Mouse (Mus musculus): ENCODE measurements around the gene Bmi1.
A peak's percentile ranks its signal among the peaks of the same experiment; 100 is the strongest.

Bmi1 gene

DNA sequence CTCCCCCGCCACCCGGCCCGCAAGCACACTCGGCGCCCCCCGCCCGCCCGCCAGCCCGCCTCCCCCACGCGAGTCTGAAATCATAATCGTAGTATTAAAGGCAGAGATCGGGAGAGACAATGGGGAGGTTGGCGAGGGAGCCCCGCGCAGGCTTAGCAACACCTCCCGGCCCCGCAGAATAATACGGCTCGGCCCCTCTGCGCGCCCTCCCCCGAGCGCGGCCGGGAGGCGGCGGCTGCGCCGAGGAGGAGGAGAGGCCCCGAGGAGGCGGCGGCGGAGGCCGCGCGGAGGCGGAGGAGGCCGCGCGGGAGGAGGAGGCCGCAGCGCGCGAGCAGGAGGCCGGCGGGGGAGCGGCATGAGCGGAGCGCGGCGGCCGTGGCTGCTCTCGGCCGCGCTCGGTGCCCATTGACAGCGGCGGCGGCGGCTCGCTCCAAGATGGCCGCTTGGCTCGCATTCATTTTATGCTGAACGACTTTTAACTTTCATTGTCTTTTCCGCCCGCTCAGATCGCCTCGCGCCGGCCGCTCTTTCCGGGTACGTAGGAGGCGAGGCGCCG, at the start of gene Bmi1:
Gene Bmi1, plus strand, starts transcription at position 83 of the 556 bp plus-strand sequence.
- DNase-seq (ENCODE audit: low spot score in 2 of 2), result peak; percentile 65 to 71

DNA sequence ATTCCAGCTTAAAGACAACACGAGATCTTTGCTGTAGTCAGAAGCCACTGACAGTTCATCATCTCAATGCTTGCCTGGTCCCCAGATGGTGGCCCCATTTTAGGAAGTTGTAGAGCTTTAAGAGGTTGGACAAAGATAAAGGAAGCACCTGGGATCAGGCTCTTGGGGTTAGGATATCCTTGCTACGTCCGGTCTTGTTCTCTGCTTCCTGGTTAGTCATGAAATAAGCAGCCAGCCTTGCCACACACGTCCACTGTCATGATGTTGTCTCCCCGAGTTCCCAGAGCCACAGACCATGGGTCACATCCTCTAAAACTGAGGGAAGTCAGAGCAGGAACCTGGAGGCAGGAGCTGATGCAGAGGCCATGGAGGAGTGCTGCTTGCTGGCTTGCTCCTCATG, 46.3 kb upstream of the Bmi1 start:
- no peak for DNase-seq (ENCODE audit: low spot score in 2 of 2)

DNA sequence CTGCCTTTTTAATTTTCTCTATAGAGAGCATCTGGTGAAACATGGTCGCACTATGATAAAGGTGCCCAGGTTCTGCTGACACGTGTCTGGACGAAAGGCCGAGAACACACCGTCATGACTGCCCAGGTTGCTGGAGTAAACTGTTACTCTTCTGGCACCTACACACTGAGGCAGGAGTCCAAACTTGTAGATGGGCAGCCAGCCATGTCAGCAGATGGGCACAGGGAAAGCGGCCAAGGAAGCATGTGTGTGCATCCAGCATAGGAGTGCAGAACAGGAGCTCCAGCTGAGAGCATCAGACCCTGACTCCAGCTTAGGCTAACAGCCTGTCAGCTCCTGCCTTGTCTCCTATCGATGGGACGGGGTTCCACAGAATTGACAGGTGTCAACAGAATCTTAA, 41.8 kb upstream of the Bmi1 start:
- peak in 1 of 2 experiments; percentile 35 for DNase-seq (ENCODE audit: low spot score in 2 of 2)

DNA sequence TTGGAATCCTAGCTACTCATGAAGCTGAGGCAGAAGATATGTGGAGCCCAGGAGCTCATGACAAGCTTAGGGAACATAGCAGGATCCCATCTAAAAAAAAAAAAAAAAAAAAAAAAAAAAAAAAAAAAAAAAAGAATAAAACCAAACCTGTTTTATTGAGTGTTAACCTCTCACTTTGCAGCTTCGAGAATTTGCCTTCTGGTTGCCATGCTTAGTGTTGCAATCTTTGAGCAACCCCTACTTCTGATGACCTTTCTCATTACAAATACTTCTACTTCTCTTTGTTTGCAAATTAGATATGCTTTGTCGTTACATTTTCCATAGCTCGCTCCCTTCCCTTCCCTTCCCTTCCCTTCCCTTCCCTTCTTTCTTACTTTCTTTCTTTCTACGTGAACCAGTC, 28.3 kb upstream of the Bmi1 start:
- no peak for DNase-seq (ENCODE audit: low spot score in 2 of 2)

DNA sequence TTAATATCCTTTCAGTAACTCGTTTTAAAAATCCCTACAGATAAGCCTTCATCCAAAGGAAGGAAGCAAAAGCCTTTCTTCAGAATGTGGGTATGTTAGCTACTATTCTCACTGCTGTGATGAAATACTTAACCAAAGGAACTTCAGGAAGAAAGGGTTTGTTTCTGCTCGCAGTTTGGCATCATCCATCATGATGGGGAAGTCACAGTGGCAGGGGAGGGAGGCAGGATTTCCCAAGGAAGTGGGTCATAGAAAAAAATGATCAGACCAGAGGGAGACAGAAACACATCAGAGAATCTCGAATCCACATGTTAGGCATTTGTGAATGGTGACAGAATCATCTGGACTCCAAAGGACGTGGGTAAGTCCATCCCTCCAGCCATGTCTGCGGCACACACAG, 22.0 kb upstream of the Bmi1 start:
- DNase-seq (ENCODE audit: low spot score in 2 of 2), result no peak

DNA sequence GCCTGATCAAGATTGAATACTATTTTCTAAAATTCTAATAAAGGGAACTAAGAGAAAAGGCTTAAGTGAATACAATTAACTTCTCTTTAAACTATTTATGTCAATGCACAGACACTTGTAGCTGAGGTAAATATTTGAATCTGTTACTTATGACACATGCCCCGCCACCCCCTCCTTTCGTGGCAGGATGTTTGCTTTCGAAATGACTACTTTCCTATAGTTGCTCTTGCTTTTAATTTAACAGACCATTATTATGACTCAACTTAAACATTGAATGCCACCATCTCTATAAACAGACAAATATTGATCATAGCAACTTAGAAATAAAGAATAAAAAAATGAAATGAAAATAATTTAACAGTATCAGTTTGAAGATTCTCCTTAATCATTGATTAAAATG, 12.8 kb upstream of the Bmi1 start:
- DNase-seq (ENCODE audit: low spot score in 2 of 2), result no peak

DNA sequence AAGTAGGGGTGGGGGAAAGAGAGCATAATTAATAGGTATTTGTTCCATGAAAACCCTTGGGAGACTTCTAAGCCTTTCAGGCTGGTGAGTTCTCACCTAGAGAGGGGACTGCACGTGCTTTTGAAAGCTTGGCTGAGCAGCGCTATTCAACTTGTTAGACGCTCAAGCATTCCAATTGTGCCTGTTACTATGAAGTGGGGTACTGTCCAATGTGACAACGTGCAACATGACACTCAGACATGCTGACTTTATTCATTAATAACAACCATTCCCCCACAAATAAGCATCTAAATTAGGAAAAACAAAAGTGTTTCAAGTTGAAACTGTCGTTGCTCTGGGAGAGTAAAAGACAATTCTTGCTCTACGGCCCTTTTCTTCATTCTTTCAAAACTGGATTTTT, 5.8 kb upstream of the Bmi1 start:
- no peak for DNase-seq (ENCODE audit: low spot score in 2 of 2)

DNA sequence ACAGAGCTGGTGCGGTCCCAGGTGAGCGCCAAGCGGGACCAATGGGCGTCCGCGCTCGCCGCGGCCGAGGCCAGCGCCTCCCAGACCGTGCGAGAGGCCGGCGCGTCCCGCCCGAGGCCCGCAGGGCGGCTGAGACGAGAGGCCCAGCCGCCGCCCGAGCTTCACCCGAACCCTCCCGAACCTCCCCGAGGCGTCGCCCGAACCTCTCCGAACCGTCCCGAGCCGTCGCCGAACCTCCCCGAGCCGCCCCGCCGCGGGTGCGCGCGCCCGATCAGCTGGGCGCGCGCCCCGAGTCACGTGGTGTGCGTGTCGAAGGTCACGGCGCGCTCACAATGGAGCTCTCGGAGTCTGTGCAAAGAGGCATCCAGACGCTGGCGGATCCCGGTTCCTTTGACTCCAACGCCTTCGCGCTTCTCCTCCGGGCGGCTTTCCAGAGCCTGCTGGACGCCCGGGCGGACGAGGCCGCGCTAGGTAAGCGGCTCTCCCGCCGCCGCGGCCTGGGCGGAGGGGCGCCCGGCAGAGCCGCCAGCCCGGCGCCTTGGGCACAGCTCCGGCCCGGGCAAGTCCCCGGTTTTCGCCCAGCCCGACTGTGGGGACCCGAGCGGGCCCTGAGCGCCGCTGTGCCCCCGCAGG, 4.6 kb upstream of the Bmi1 start, which contains the start of gene Commd3:
Gene Commd3, plus strand, starts transcription at position 252 of the 633 bp plus-strand sequence.
- peak; percentile 94 for DNase-seq (ENCODE audit: low spot score in 2 of 2)

DNA sequence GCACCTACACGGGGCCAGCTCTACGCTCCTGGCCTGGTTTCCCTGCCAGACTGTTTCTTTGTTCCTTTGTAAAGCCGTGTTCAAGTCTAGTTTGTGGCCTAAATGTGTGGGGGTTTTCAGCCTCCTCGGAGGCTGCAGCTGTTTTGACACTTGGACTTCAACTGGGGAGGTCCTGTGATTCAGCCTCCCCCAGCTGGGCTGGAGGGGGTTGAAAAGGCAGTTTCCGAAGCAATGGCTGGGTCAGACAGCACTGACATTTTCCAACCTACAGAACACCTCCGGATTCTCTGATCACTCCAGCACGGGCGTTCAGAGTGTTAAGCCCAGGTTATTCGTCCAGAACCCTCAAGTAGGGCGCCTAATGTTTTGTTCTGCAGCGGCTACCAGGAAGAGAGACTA, 4.1 kb upstream of the Bmi1 start:
- DNase-seq (ENCODE audit: low spot score in 2 of 2), result peak in 1 of 2 experiments; percentile 22

DNA sequence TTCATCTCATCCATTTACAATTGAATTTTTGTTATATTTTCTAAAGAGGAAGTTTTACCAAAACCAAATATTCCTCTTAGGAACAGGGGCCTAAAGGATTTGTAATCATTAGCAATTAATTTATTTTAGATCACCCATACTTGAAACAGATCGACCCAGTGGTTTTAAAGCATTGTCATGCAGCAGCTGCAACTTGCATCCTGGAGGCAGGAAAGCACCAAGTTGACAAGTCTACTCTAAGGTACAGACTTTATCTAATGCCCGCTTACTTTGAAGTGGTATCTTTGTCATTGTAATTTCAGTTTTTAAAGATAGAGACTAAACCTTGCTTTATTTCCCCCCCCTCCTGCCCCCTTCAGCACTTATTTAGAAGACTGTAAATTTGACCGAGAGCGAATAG, 3.1 kb upstream of the Bmi1 start:
- DNase-seq (ENCODE audit: low spot score in 2 of 2), result no peak

DNA sequence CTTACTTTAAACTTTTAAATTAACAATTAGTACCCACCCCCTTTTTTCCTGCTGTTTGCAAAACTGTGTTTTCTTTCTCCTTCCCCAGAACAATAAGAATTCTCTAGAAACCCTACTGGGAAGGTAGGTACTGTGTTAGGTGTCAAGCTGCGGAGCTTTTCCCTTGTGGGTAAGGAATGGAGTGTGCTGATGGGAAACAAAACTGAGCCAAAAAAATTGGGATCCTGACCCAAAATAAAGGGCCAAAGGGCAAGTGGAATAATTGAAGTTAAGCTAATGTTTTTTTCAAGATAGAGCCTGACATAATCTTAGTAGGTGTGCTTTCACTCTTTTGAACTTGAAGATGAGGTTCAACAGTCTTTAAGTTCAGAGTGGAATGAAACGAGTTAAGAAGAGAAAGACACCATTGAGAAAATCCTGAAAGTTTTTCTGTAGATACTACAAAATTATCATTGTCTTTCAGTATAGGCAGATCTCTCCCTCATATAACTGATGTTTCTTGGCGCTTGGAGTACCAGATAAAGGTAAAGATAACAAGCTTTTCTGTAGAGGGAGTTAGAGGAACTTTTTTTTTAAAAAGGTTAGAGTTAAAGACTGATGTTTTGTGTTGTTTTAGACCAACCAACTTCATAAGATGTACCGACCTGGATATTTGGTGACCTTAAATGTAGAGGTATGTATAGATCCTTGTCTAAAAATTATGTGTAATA, 2.5 kb upstream of the Bmi1 start:
- DNase-seq (ENCODE audit: low spot score in 2 of 2), result no peak

DNA sequence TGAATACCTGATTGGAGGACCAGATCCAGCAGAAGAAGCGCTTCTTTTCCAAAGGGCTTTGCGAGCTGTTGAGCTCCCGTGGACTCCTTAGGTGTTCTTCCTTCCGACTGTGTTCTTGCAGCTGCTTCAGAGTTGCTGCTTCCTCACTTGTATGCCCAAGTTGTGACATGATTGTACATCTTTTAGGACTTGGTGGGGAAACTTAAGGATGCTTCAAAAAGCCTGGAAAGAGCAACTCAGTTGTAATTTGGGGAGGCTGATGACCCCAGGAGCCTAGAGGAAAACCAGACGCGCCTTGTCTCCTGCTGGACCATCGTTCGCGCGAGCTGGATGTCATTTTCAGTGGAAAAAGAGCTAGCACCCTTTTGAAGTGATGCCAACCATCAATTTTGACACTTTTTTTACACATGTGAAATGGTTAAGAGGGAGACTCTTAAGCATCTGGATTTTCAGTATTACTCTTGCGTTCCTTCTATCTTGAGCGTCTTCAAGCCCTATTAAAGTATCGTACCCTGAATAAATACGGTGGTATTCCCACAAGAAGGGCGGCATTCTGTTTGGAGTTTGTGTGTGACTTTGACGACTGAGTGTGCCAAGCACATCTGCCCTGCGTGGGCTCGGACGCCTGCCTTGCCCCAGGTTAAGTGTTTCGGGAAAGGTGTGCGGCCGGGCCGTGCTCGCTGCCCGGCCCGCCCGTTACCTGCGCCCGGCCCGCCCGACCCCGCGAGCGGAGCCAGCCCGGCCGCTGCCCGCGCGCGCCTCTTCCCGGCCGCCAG, 949 bp upstream of the Bmi1 start:
- DNase-seq (ENCODE audit: low spot score in 2 of 2), result no peak

DNA sequence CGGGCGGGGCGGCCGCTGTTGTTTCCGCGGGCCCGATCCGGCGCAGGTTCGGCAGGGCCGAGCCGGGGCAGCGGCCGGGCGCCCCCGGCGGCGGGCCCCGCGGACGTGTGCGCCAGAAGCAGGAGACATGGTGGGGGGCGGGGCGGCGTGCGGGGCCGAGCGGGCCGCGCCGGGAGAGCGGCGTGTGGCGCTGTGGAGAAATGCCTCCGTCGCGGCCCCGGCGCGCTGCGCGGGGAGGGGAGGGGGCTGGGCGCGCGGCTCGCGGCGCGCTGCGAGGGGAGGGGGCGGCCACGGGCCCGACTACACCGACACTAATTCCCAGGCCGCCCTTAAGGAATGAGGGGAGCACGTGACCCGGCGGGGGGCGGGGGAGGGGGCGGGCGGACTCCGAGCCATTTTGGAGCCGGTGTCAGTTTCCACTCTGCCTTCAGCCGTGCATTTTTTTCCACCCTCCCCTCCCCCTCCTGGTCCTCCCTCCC, 322 bp upstream of the Bmi1 start:
- DNase-seq (ENCODE audit: low spot score in 2 of 2), result peak; percentile 76 to 80

DNA sequence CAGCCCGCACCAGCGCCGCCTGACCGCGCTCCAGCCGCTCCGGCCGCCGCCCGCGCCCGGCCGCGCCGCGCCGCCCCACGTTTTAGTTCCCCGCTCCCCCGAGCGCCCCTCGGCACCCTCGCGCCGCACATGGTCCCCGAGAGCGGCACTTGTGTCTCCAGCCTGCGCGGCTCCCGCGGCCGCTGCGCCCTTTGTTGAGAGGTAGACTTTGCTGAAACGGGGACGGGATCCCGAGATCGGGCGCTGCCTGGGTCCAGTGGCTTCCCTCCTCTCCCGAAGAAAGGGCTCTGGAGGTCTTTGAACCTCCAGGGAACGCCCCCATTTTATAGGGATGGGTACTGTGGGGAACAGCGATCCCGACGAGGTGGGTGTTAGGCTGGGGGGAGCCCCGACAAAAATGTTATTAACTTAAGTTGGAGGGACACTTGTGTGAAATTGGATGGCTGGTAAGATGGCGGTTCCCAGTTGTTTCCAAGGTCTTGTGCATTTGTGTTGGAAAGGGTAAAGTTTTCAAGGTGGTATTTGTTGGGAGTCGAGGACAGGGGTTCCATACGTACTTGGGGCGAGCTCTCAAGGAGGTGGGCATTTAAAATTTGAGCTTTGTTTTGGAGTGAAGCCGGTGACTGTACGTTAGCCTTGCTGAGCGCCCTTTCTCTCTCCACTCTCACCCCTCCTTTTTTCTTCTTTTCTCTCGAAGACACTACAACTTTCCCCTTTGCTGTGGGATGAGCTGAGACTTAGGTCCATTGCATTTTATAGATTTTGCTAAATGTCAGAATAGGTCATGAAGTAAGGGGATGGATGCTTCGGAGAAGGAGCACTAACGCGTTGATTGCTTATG, 1.0 kb downstream of the Bmi1 start:
- DNase-seq (ENCODE audit: low spot score in 2 of 2), result peak; percentile 34 to 40

DNA sequence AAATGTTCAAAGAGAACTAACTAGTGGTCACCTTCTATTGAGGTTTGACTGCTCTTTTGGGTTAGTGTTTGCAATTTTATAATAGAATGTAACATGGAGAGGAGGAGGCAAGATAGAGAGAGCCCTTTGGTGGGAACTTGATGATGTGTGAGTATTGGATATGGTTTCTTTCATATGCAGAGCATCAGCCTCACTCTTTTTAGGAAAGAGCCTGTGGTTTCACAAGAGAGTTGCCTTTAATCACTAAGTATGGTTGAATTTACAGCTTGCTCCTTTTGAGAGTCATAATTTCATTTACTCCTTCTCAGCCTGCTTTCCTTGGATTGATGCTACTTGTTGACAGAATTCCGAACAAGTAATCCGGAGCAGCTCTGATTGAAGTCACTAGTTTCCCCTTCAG, 2.9 kb downstream of the Bmi1 start:
- no peak for DNase-seq (ENCODE audit: low spot score in 2 of 2)

DNA sequence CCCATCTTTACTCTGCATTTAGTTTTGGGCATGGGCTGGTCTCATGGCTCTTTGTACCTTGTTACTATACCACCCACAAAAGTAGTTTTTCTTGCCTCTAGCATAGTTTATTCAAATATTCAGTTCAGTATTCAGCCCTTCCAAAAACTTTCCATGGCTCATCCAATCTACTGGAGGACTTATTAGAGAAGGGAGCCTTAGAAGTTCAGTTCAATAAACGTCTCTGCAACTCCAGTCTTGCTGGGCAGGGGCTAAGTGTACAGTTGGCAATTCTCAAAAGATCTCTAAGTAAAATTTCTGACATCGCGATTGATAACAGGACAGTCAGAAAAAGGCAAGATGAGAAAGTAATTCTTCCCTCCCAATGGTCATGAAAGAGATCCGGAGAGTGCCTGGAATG, 3.7 kb downstream of the Bmi1 start:
- DNase-seq (ENCODE audit: low spot score in 2 of 2), result no peak

DNA sequence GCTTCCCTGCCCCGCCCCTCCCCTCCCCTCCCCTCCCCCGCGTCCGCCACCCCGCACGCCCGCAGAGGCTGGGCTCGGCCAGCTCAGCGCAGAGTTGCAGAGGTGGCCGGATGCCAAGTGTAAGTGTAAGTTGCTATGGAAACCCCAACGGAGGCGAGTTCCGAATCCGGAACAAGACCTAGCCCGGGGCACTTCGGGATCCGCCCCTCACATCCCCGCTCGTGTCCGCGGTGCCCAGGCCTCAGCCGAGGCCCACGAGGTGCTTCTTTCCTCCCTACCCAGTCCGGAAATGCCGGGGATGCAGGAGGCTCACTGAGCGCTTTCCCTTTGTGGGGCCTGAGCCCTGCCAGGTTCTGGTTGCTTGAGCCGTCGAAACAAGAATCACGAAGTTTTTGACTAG, 4.1 kb downstream of the Bmi1 start:
- peak; percentile 66 to 70 for DNase-seq (ENCODE audit: low spot score in 2 of 2)

DNA sequence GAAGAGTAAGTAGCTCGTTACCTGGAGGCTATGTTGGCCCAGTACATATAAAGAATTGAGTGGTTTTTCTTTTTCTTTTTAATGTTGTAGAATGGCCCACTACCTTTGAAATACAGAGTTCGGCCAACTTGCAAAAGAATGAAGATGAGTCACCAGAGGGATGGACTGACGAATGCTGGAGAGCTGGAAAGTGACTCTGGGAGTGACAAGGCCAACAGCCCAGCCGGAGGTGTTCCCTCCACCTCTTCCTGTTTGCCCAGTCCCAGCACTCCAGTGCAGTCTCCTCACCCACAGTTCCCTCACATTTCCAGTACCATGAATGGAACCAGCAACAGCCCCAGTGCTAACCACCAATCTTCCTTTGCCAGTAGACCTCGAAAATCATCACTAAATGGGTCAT, 7.2 kb downstream of the Bmi1 start:
- DNase-seq (ENCODE audit: low spot score in 2 of 2), result no peak

DNA sequence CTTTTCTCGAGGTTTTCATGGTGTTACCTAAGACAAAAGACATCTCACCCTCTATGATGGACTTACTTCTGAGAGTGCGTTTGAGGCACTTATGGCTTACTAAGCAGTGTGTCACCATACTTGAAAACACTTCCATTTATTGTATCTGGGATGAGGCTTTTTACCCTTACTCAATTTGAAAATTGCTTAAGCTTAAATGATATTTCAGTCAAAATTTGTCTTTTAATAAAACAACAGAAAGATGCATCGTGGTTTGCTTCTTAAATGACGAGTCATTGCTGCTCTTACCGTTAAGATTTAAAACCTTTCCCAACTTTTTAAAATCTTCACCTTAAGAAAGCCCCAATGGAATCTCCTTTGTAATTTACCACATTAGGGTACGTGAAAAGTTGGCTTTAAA, 9.6 kb downstream of the Bmi1 start:
- DNase-seq (ENCODE audit: low spot score in 2 of 2), result no peak

DNA sequence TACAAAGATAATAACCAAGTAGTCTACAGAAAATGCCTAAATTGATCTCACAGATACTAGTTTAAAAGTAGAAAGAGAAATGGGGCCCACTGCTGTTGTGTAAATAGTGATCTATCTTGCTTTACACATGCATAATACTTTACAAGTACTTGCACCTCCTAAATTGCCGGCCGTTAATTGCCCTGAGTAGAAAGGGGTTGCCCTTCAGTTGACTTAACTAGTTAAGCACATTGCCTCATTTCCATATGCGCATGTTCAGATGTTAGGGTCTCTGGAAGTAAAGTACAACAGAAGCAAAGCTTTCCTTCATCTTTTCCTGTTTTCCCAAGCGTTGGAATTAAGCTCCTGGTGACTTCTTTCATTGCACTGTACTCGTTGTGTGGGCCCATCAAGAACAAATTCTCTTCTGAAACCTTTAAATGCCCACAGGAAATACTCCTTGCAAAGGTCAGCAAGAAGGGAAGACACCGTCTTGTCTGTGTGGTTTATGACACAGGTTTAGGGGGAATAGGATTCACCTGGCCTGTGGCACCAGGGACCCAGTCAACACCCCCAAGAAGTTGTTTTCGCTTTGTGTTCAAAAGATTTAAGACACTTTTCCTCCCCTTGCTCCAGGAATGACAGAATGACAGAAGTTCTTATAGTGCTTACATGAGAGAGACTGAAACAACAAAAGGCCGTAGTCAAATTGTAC, 10.2 kb downstream of the Bmi1 start:
- DNase-seq (ENCODE audit: low spot score in 2 of 2), result no peak

DNA sequence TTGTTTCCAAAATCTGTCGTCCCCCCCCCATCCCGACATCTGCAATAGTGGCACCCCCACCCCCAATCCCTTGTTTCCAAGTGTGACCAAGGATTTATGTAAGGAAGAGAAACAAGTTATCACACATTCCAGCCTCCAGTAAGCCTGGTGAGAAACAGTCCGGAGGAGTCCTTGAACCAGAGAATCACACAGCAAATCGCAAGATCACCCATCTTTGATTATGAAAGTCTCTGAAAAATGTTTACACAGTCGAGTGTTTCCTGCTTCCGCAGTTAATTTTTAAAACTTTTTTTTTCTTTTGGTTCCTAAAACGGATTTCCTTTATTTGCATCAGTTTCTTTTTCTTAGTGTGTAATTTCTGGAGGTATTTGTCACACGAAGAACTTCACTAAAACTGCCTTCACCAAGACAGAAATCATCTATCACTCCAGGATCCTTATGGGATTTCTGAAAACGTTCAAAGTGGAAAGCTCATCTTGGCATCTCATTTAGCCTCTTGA, 10.9 kb downstream of the Bmi1 start:
- no peak for DNase-seq (ENCODE audit: low spot score in 2 of 2)
